9 mouse cellular contexts compared by ENCODE assay signal in genomic region chr11:55164723-55165122, GRCm38 (mm10). TPM values are rescaled to one million over a fixed set of nuclear protein-coding genes. Genes with fewer than 3 reads are reported as not detected.
DNase-seq lines count a peak whose midpoint lies in the region; ATAC-seq and TF ChIP-seq lines count a peak whose summit lies in the region.
"Had no signal": no experiment of that assay in that cellular context is flagged by ENCODE, and none has a peak within 500 bp of the region (broad histone marks: within the 10 kb centered on the region; RNA-seq: fewer than 3 reads in every experiment).

No protein-coding gene starts in this region.

- no peak overlapping the region for H3K9ac ChIP-seq in kidney, embryonic 14.5 days (ENCODE audit: low read depth, low read length)
- no peak overlapping the region for H3K9ac ChIP-seq in stomach, postnatal 0 days (ENCODE audit: low read length)
- no peak overlapping the region for H3K9ac ChIP-seq in forebrain, embryonic 13.5 days
- H3K9ac ChIP-seq: heart, embryonic 13.5 days had no signal

- no peak overlapping the region for H3K4me3 ChIP-seq in kidney, embryonic 14.5 days (ENCODE audit: low read length)
- no peak overlapping the region for H3K4me3 ChIP-seq in stomach, postnatal 0 days (ENCODE audit: low read depth, low read length)
- no peak overlapping the region for H3K4me3 ChIP-seq in forebrain, embryonic 13.5 days
- H3K4me3 ChIP-seq: heart, embryonic 13.5 days had no signal

- no peaks in the 10 kb centered on the region for H3K27me3 ChIP-seq in kidney, embryonic 14.5 days (ENCODE audit: control insufficient read depth, insufficient read depth, low read length)
- H3K27me3 ChIP-seq in stomach, postnatal 0 days (ENCODE audit: control insufficient read depth, insufficient read depth, low read length): no peaks in the 10 kb centered on the region
- H3K27me3 ChIP-seq in forebrain, embryonic 13.5 days: no peaks in the 10 kb centered on the region
- H3K27me3 ChIP-seq: heart, embryonic 13.5 days had no signal

- no peak overlapping the region for H3K27ac ChIP-seq in kidney, embryonic 14.5 days (ENCODE audit: low read depth, low read length)
- no peak overlapping the region for H3K27ac ChIP-seq in stomach, postnatal 0 days (replicated peaks)
- no peak overlapping the region for H3K27ac ChIP-seq in forebrain, embryonic 13.5 days
- H3K27ac ChIP-seq: heart, embryonic 13.5 days had no signal

- H3K9me3 ChIP-seq in kidney, embryonic 14.5 days (ENCODE audit: control insufficient read depth, low read length): no peaks in the 10 kb centered on the region
- H3K9me3 ChIP-seq in stomach, postnatal 0 days (ENCODE audit: control insufficient read depth, low read length): no peaks in the 10 kb centered on the region
- H3K9me3 ChIP-seq in forebrain, embryonic 13.5 days (replicated peaks): no peaks in the 10 kb centered on the region
- H3K9me3 ChIP-seq: heart, embryonic 13.5 days had no signal

- peak; percentile 6 for DNase-seq in kidney, adult 11 months
- peak; percentile 64 for DNase-seq in MEL-GATA-1-ER (ENCODE audit: extremely low read depth, low read depth)
- peak; percentile 11 for DNase-seq in c-Kit-negative CD71-positive TER-119-positive erythroid progenitor cells, embryonic 14.5 days (ENCODE audit: low read depth, low spot score)
- DNase-seq in kidney, adult 9 months: peak; percentile 43
- peak; percentile 57 for DNase-seq in lung, postnatal 14 days
- peak; percentile 41 for DNase-seq in stomach, postnatal 0 days (ENCODE audit: low spot score)

- no peak for TF ChIP-seq EP300 in stomach, postnatal 0 days (optimal IDR thresholded peaks at IDR 0.05)

- peak; percentile 79 for TF ChIP-seq CTCF in stomach, postnatal 0 days (IDR thresholded peaks at IDR 0.05; ENCODE audit: low read depth)

- H3K36me3 ChIP-seq in kidney, embryonic 14.5 days (ENCODE audit: control insufficient read depth, insufficient read depth, low read length): no peaks in the 10 kb centered on the region
- H3K36me3 ChIP-seq in stomach, postnatal 0 days (ENCODE audit: control insufficient read depth, insufficient read depth, low read length): no peaks in the 10 kb centered on the region
- H3K36me3 ChIP-seq in forebrain, embryonic 13.5 days (ENCODE audit: poor library complexity, severe bottlenecking): no peaks in the 10 kb centered on the region
- H3K36me3 ChIP-seq: heart, embryonic 13.5 days had no signal

- 40% methylated on average over 3 of the region's 3 CpGs for WGBS in kidney, embryonic 14.5 days
- 49% methylated on average over 3 of the region's 3 CpGs for WGBS in stomach, postnatal 0 days
- WGBS in forebrain, embryonic 13.5 days: 52% methylated on average over 3 of the region's 3 CpGs

- no peak overlapping the region for H3K4me2 ChIP-seq in kidney, embryonic 14.5 days (replicated peaks; ENCODE audit: low read depth, low read length)
- H3K4me2 ChIP-seq in stomach, postnatal 0 days (replicated peaks; ENCODE audit: low read depth): no peak overlapping the region
- H3K4me2 ChIP-seq in forebrain, embryonic 13.5 days: no peak overlapping the region
- H3K4me2 ChIP-seq: heart, embryonic 13.5 days had no signal

- no peak for ATAC-seq in kidney, embryonic 14.5 days (ENCODE audit: low FRiP score, low TSS enrichment)
- ATAC-seq in stomach, postnatal 0 days (ENCODE audit: low FRiP score, low TSS enrichment): no peak
- ATAC-seq in forebrain, embryonic 13.5 days: no peak

- no peaks in the 10 kb centered on the region for H3K4me1 ChIP-seq in kidney, embryonic 14.5 days (ENCODE audit: control insufficient read depth, insufficient read depth, low read length)
- no peaks in the 10 kb centered on the region for H3K4me1 ChIP-seq in stomach, postnatal 0 days (replicated peaks; ENCODE audit: control insufficient read depth, insufficient read depth)
- H3K4me1 ChIP-seq in forebrain, embryonic 13.5 days: no peaks in the 10 kb centered on the region

RNA-seq across cellular contexts. Expression of gene Slc36a3, which starts 13.2 kb away (rescaled TPM):
- polyA plus RNA-seq in kidney, embryonic 14.5 days (2014; fragmentation: Nextera tagmentation; extraction: Ambion mirVana): not detected in 2 replicates
- polyA plus RNA-seq in stomach, postnatal 0 days (2015; fragmentation: Nextera tagmentation; extraction: Ambion mirVana): 0.06 and 0.11 TPM in 2 replicates
- polyA plus RNA-seq in forebrain, embryonic 13.5 days (2015; fragmentation: Nextera tagmentation; extraction: Ambion mirVana): not detected in 2 replicates
- polyA plus RNA-seq: heart, embryonic 13.5 days had no signal

RNA-seq across cellular contexts. Expression of gene Slc36a2, which starts 20.2 kb away (rescaled TPM):
- polyA plus RNA-seq in kidney, embryonic 14.5 days (2014; fragmentation: Nextera tagmentation; extraction: Ambion mirVana): 0.63 and 0.80 TPM in 2 replicates
- 0.10 and 0.22 TPM in 2 replicates for polyA plus RNA-seq in stomach, postnatal 0 days (2015; fragmentation: Nextera tagmentation; extraction: Ambion mirVana)
- polyA plus RNA-seq in forebrain, embryonic 13.5 days (2015; fragmentation: Nextera tagmentation; extraction: Ambion mirVana): 0.09 and 0.13 TPM in 2 replicates

RNA-seq across cellular contexts. Expression of gene Slc36a1, which starts 39.4 kb away (rescaled TPM):
- polyA plus RNA-seq in kidney, embryonic 14.5 days (2014; fragmentation: Nextera tagmentation; extraction: Ambion mirVana): 2.1 and 2.2 TPM in 2 replicates
- polyA plus RNA-seq in stomach, postnatal 0 days (2015; fragmentation: Nextera tagmentation; extraction: Ambion mirVana): 0.93 and 0.97 TPM in 2 replicates
- polyA plus RNA-seq in forebrain, embryonic 13.5 days (2015; fragmentation: Nextera tagmentation; extraction: Ambion mirVana): 1.6 and 2.2 TPM in 2 replicates

Comparison
In these comparisons a context has a peak if more than half of its experiments do, and no peak if none do; other contexts are left out.
1. DNase-seq: peak in every context shown above with its lines; median percentile 64 in MEL-GATA-1-ER; 57 in lung, postnatal 14 days; 43 in kidney, adult 9 months; 41 in stomach, postnatal 0 days; 11 in c-Kit-negative CD71-positive TER-119-positive erythroid progenitor cells, embryonic 14.5 days; 6 in kidney, adult 11 months.